Mouse (Mus musculus): Measurements from ENCODE around the gene Nup88. TPM values are rescaled to one million over a fixed set of nuclear protein-coding genes. Genes with fewer than 3 reads are reported as not detected.

Nup88 gene
- polyA plus RNA-seq, 1 experiment: 227 TPM

- no peak overlapping the region for H3K4me3 ChIP-seq (ENCODE audit: low read depth, low read length)
- no peak for TF ChIP-seq POLR2A (IDR thresholded peaks at IDR 0.05; ENCODE audit: insufficient read depth, low read length)
- no peak for TF ChIP-seq CTCF (IDR thresholded peaks at IDR 0.05; ENCODE audit: low read depth, low read length)
- no peak for TF ChIP-seq EP300 (IDR thresholded peaks at IDR 0.05; ENCODE audit: insufficient read depth, low read depth, low read length)
- no peak overlapping the region for H3K9ac ChIP-seq (ENCODE audit: low read depth, poor library complexity, severe bottlenecking)
- H3K27me3 ChIP-seq (ENCODE audit: control insufficient read depth, insufficient read depth, low read length, poor library complexity, severe bottlenecking): no peaks in the 10 kb centered on the region
- no peaks in the 10 kb centered on the region for H3K9me3 ChIP-seq (replicated peaks; ENCODE audit: control insufficient read depth, insufficient read depth, low read length, poor library complexity, severe bottlenecking)
- peak overlapping the region; percentile 75 for H3K27ac ChIP-seq (ENCODE audit: insufficient read depth, low read length)
- no peaks in the 10 kb centered on the region for H3K4me1 ChIP-seq (ENCODE audit: control insufficient read depth, insufficient read depth, low read length)
- peaks cover 96% of the 10 kb centered on the region for H3K36me3 ChIP-seq (ENCODE audit: control insufficient read depth, insufficient read depth, low read length, poor library complexity, severe bottlenecking)
These were observed 15.1 kb downstream of the Nup88 start for GRCm38 (mm10) chr11:70954711-70955110.

DNA sequence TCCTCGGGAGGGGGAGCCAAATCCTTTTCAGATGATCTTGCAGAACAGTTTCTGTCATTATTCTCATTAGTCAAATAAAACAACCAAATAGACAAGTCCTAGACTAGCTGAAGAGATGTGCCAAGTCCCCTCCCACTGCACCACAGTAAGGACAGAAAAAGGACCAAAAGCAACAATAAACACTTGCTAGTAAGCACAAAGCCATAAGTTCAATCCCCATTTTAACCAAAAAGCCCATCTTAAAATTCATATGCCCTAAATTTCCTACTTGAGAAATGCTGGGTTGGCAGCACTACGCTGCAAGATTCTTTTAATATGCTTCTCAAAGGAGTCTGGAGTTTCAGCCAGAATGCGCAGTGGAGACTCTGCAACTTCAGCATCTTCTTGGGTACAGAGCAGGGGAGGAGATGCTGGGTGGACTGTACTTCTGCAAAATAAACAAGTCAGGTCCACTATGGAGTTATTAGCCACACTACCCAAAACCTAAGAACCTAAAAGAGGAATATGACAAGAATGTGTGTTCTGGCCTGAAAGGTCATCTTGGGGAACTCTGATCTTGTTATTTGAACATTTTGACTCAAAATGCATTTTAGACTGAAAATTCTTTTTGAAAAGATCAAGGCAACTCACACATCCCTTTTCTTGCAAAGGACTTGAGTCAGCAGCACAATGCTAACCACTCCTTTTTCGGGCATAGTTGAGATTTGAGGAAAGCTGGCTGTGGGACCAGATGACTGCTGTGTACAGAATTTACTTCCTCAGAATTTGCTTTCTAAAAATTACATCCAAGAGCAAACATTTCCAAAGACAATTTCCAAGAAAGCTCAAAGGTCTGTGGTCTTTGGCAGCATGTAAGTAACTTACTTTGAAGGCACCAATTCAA, 24.6 kb downstream of the Nup88 start:
- Histone ChIP-seq H3K4me3 (ENCODE audit: low read depth, low read length) (no peak overlapping the region), H3K9ac (ENCODE audit: low read depth, poor library complexity, severe bottlenecking) (no peak overlapping the region), H3K27ac (ENCODE audit: insufficient read depth, low read length) (peak overlapping the region; percentile 1; the same call in 1 of the 2 replicates), H3K4me1 (ENCODE audit: control insufficient read depth, insufficient read depth, low read length) (no peaks in the 10 kb centered on the region), H3K9me3 (replicated peaks; ENCODE audit: control insufficient read depth, insufficient read depth, low read length, poor library complexity, severe bottlenecking) (no peaks in the 10 kb centered on the region), H3K36me3 (ENCODE audit: control insufficient read depth, insufficient read depth, low read length, poor library complexity, severe bottlenecking) (peaks cover 86% of the 10 kb centered on the region), H3K27me3 (ENCODE audit: control insufficient read depth, insufficient read depth, low read length, poor library complexity, severe bottlenecking) (no peaks in the 10 kb centered on the region)
- no peak for TF ChIP-seq POLR2A (IDR thresholded peaks at IDR 0.05; ENCODE audit: insufficient read depth, low read length)
- no peak for TF ChIP-seq EP300 (IDR thresholded peaks at IDR 0.05; ENCODE audit: insufficient read depth, low read depth, low read length)

GRCm38 (mm10) chr11:70943651-70944050, 26.1 kb downstream of the Nup88 start:
- no peak overlapping the region for H3K4me3 ChIP-seq (ENCODE audit: low read depth, low read length)
- H3K27me3 ChIP-seq (ENCODE audit: control insufficient read depth, insufficient read depth, low read length, poor library complexity, severe bottlenecking): no peaks in the 10 kb centered on the region
- H3K27ac ChIP-seq (ENCODE audit: insufficient read depth, low read length): no peak overlapping the region
- H3K4me1 ChIP-seq (ENCODE audit: control insufficient read depth, insufficient read depth, low read length): no peaks in the 10 kb centered on the region
- TF ChIP-seq EP300 (IDR thresholded peaks at IDR 0.05; ENCODE audit: insufficient read depth, low read depth, low read length): no peak
- no peak for TF ChIP-seq CTCF (IDR thresholded peaks at IDR 0.05; ENCODE audit: low read depth, low read length)
- TF ChIP-seq POLR2A (IDR thresholded peaks at IDR 0.05; ENCODE audit: insufficient read depth, low read length): no peak
- no peaks in the 10 kb centered on the region for H3K9me3 ChIP-seq (replicated peaks; ENCODE audit: control insufficient read depth, insufficient read depth, low read length, poor library complexity, severe bottlenecking)
- H3K9ac ChIP-seq (ENCODE audit: low read depth, poor library complexity, severe bottlenecking): no peak overlapping the region
- peaks cover 78% of the 10 kb centered on the region for H3K36me3 ChIP-seq (ENCODE audit: control insufficient read depth, insufficient read depth, low read length, poor library complexity, severe bottlenecking)

DNA sequence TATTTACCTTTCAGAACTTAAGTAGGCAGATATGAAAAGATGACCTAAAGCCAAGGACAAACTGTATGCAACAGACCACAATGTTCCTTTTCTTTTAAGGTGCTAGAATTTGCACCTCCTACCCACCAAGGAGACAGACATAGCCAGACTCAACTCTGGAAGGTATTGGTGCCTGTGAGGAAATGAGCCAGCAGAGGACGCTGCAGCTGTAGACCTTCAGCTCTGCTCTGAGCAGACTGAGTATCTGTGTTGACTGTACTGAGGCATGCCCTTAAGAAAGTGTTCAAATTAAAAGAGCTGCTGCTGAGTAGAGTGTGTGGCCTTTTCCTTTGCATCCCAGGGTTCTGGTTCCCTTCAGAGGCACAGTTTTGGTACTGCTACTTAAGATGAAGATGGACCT, 27.2 kb downstream of the Nup88 start:
- H3K4me1 ChIP-seq (ENCODE audit: control insufficient read depth, insufficient read depth, low read length): no peaks in the 10 kb centered on the region
- H3K4me3 ChIP-seq (ENCODE audit: low read depth, low read length): no peak overlapping the region
- H3K36me3 ChIP-seq (ENCODE audit: control insufficient read depth, insufficient read depth, low read length, poor library complexity, severe bottlenecking): peaks cover 69% of the 10 kb centered on the region
- peak; percentile 65 for TF ChIP-seq CTCF (IDR thresholded peaks at IDR 0.05; ENCODE audit: low read depth, low read length)
- no peak for TF ChIP-seq POLR2A (IDR thresholded peaks at IDR 0.05; ENCODE audit: insufficient read depth, low read length)
- no peaks in the 10 kb centered on the region for H3K27me3 ChIP-seq (ENCODE audit: control insufficient read depth, insufficient read depth, low read length, poor library complexity, severe bottlenecking)
- H3K27ac ChIP-seq (ENCODE audit: insufficient read depth, low read length): no peak overlapping the region
- H3K9me3 ChIP-seq (replicated peaks; ENCODE audit: control insufficient read depth, insufficient read depth, low read length, poor library complexity, severe bottlenecking): no peaks in the 10 kb centered on the region
- H3K9ac ChIP-seq (ENCODE audit: low read depth, poor library complexity, severe bottlenecking): no peak overlapping the region

DNA sequence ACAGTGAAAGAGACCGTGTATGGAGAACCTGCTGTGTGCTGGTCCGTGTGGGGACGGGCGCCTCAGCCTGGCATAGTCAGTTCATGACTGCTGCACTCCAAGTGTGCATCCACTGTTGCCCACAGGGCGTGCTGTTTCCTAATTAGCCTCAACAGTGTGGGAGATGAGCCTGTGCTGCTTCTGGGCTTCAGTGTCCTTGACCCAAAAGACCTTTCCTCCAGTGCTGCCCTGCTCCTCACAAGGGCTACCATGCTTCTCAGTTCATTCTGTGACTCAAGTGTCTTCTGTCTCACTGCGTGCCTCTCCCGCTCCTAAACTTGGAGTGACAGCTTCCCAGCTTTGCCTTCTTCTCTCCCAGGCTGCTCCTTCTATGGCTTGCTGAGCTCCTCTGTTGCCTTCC, 34.5 kb downstream of the Nup88 start:
- Histone ChIP-seq H3K27me3 (ENCODE audit: control insufficient read depth, insufficient read depth, low read length, poor library complexity, severe bottlenecking) (no peaks in the 10 kb centered on the region), H3K9ac (ENCODE audit: low read depth, poor library complexity, severe bottlenecking) (no peak overlapping the region), H3K27ac (ENCODE audit: insufficient read depth, low read length) (no peak overlapping the region), H3K9me3 (replicated peaks; ENCODE audit: control insufficient read depth, insufficient read depth, low read length, poor library complexity, severe bottlenecking) (no peaks in the 10 kb centered on the region), H3K36me3 (ENCODE audit: control insufficient read depth, insufficient read depth, low read length, poor library complexity, severe bottlenecking) (peaks cover 18% of the 10 kb centered on the region), H3K4me3 (ENCODE audit: low read depth, low read length) (no peak overlapping the region), H3K4me1 (ENCODE audit: control insufficient read depth, insufficient read depth, low read length) (no peaks in the 10 kb centered on the region)
- TF ChIP-seq CTCF (IDR thresholded peaks at IDR 0.05; ENCODE audit: low read depth, low read length) (no peak), POLR2A (IDR thresholded peaks at IDR 0.05; ENCODE audit: insufficient read depth, low read length) (no peak)

DNA sequence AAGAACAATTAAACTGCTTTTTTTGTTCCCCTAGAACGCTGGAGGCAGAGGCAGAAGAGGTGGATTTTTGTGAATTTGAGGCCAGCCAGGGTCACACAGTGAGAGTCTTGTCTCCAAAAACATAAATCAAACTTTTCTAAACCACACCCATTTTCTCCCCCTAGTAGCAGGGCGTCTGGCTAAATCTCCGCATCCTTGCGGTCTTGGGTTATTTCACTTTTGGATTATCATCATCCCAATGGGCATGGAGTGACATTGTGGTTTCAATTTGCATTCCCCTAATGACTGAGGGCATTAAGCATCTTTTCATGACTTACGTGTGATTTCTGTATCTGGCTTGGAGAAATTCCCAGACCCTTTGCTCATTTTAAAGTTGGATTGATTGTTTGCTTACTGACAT, 38.3 kb downstream of the Nup88 start:
- H3K4me3 ChIP-seq (ENCODE audit: low read depth, low read length): no peak overlapping the region
- H3K27me3 ChIP-seq (ENCODE audit: control insufficient read depth, insufficient read depth, low read length, poor library complexity, severe bottlenecking): no peaks in the 10 kb centered on the region
- H3K27ac ChIP-seq (ENCODE audit: insufficient read depth, low read length): no peak overlapping the region
- H3K36me3 ChIP-seq (ENCODE audit: control insufficient read depth, insufficient read depth, low read length, poor library complexity, severe bottlenecking): peaks cover 5% of the 10 kb centered on the region
- TF ChIP-seq CTCF (IDR thresholded peaks at IDR 0.05; ENCODE audit: low read depth, low read length): no peak
- TF ChIP-seq EP300 (IDR thresholded peaks at IDR 0.05; ENCODE audit: insufficient read depth, low read depth, low read length): no peak
- no peak for TF ChIP-seq POLR2A (IDR thresholded peaks at IDR 0.05; ENCODE audit: insufficient read depth, low read length)
- H3K9ac ChIP-seq (ENCODE audit: low read depth, poor library complexity, severe bottlenecking): no peak overlapping the region
- H3K4me1 ChIP-seq (ENCODE audit: control insufficient read depth, insufficient read depth, low read length): no peaks in the 10 kb centered on the region
- H3K9me3 ChIP-seq (replicated peaks; ENCODE audit: control insufficient read depth, insufficient read depth, low read length, poor library complexity, severe bottlenecking): no peaks in the 10 kb centered on the region
